Mouse (Mus musculus) liver, embryonic 14.5 days (tissue): ENCODE results near the gene Wwc2. TPM values are rescaled to one million over a fixed set of nuclear protein-coding genes. Genes with fewer than 3 reads are reported as not detected.

Source experiments
- ATAC-seq: fragments of 200-750 bp; cut with Nextera tagmentation; 2 replicates; pipeline ENCODE4 v1.8.0; 2017; ENCODE audit warnings: moderate number of reproducible peaks, mild to moderate bottlenecking, moderate library complexity; ENCODE audit not compliant: insufficient read depth
- DNase-seq, 3 experiments: peaks; one replicate each; pipeline ENCODE4 v3.0.0-alpha.2; 2012 to 2013; ENCODE audit warnings: low read depth in 3 of 3, low spot score in 3 of 3
- H3K27ac ChIP-seq: fragments of 300-500 bp; sonication (generic); 2 replicates; pipeline ENCODE4 v1.5.1; 2014; ENCODE audit warnings: moderate library complexity, mild to moderate bottlenecking, control low read depth, inconsistent platforms
- H3K27me3 ChIP-seq: fragments of 300-500 bp; sonication (generic); 2 replicates; pipeline ENCODE4 v1.6.1; 2014; ENCODE audit warnings: mild to moderate bottlenecking, low read length, moderate library complexity; ENCODE audit not compliant: control insufficient read depth, insufficient read depth
- H3K36me3 ChIP-seq: fragments of 300-500 bp; sonication (generic); replicated peaks from 2 replicates; pipeline ENCODE4 v1.6.1; 2014; ENCODE audit warnings: low read depth; ENCODE audit not compliant: control insufficient read depth, insufficient read depth
- H3K4me1 ChIP-seq, 2 experiments: fragments of 200-500 bp in 1 of 2; fragments of 300-500 bp in 1 of 2; sonication (generic) in 1 of 2; replicated peaks; 2 replicates each; pipeline ENCODE4 v1.6.1; 2012 to 2014; ENCODE audit warnings: antibody characterized with exemption in 1 of 2, inconsistent platforms in 1 of 2, low read length in 1 of 2; ENCODE audit not compliant: control insufficient read depth in 2 of 2, insufficient read depth in 2 of 2
- H3K4me2 ChIP-seq: fragments of 300-500 bp; sonication (generic); 2 replicates; pipeline ENCODE4 v1.6.1; 2014; ENCODE audit warnings: low read depth, mild to moderate bottlenecking, control low read depth, moderate library complexity
- H3K4me3 ChIP-seq, 2 experiments: fragments of 200-500 bp in 1 of 2; fragments of 300-500 bp in 1 of 2; sonication (generic) in 1 of 2; 2 replicates each; pipeline ENCODE4 v1.5.1; 2012 to 2014; ENCODE audit warnings: low read depth in 2 of 2, low read length in 2 of 2, mild to moderate bottlenecking in 2 of 2, control low read depth in 1 of 2, inconsistent platforms in 1 of 2, moderate library complexity in 1 of 2; ENCODE audit not compliant: insufficient read depth in 1 of 2
- H3K9ac ChIP-seq: fragments of 300-500 bp; sonication (generic); replicated peaks from 2 replicates; pipeline ENCODE4 v1.6.1; 2014; ENCODE audit warnings: mild to moderate bottlenecking, control low read depth, moderate library complexity
- H3K9me3 ChIP-seq: fragments of 300-500 bp; sonication (generic); 2 replicates; pipeline ENCODE4 v1.6.1; 2016; ENCODE audit warnings: low read length, mixed read lengths; ENCODE audit not compliant: control insufficient read depth
- CTCF ChIP-seq: IDR thresholded peaks from 2 replicates; pipeline ENCODE4 v1.5.1; 2016; ENCODE audit warnings: antibody characterized with exemption, low read depth, control low read depth
- EP300 ChIP-seq: IDR thresholded peaks from 2 replicates; pipeline ENCODE4 v1.6.1; 2016; ENCODE audit warnings: antibody characterized with exemption, low read depth
- WGBS: fragments of 180-500 bp; shearing (Covaris S2); extraction: QIAGEN DNeasy Blood & Tissue Kit; methylation state at CpG from one replicate; pipeline ENCODE4 v1.1.7; 2014; ENCODE audit not compliant: insufficient replicate concordance; 5-methylcytosine and 5-hydroxymethylcytosine counted together
- polyA plus RNA-seq, 2 experiments: library from polyadenylated mRNA; depleted of rRNA in 1 of 2; stranded (reverse) in 1 of 2; unstranded in 1 of 2; fragments of >200 nt; fragmentation: Nextera tagmentation in 1 of 2; extraction: Ambion mirVana in 1 of 2; gene quantifications; 2 replicates each; pipeline versions ENCODE4 v1.2.1 to v1.2.3; 2012 to 2014

Gene Wwc2
- polyA plus RNA-seq, 2 experiments = 0.90 to 1.0 TPM

GRCm38 (mm10) chr8:47779589-47779988, 211.1 kb downstream of the Wwc2 start:
- Histone ChIP-seq H3K4me3 (no peak overlapping the region), H3K27me3 (no peaks in the 10 kb centered on the region), H3K27ac (no peak overlapping the region), H3K36me3 (no peaks in the 10 kb centered on the region), H3K9ac (no peak overlapping the region), H3K9me3 (no peaks in the 10 kb centered on the region), H3K4me2 (no peak overlapping the region), H3K4me1 (no peaks in the 10 kb centered on the region)
- no peak for DNase-seq
- ATAC-seq = no peak
- TF ChIP-seq CTCF (no peak), EP300 (no peak)
- WGBS = 63% methylated on average over 6 of the region's 6 CpGs

- 67% methylated on average over 7 of the region's 7 CpGs for WGBS
- no peak for ATAC-seq
- no peak for TF ChIP-seq CTCF
- TF ChIP-seq EP300 = no peak
- H3K36me3 ChIP-seq = no peaks in the 10 kb centered on the region
- H3K4me3 ChIP-seq = no peak overlapping the region
- no peaks in the 10 kb centered on the region for H3K27me3 ChIP-seq
- H3K9ac ChIP-seq = no peak overlapping the region
- no peak overlapping the region for H3K4me2 ChIP-seq
- H3K9me3 ChIP-seq = no peaks in the 10 kb centered on the region
- no peak overlapping the region for H3K27ac ChIP-seq
- H3K4me1 ChIP-seq = no peaks in the 10 kb centered on the region
- no peak for DNase-seq
Observed at GRCm38 (mm10) chr8:47777415-47777814, 213.3 kb downstream of the Wwc2 start.

Other genes starting within 250 kb of the Wwc2 start
- not detected in 2 replicates for gene Cldn24, start 168.8 kb downstream of the Wwc2 start, polyA plus RNA-seq (2012; rRNA removed)
- not detected in 2 replicates for gene Cldn24, start 168.8 kb downstream of the Wwc2 start, polyA plus RNA-seq (2014; fragmentation: Nextera tagmentation; extraction: Ambion mirVana)
- gene Cldn22, start 166.4 kb downstream of the Wwc2 start, polyA plus RNA-seq (2012; rRNA removed) = not detected in 2 replicates
- not detected in 2 replicates for gene Cldn22, start 166.4 kb downstream of the Wwc2 start, polyA plus RNA-seq (2014; fragmentation: Nextera tagmentation; extraction: Ambion mirVana)
- 12.1 and 13.3 TPM in 2 replicates for gene Dctd, start 108.2 kb upstream of the Wwc2 start, polyA plus RNA-seq (2012; rRNA removed)
- 7.5 and 7.6 TPM in 2 replicates for gene Dctd, start 108.2 kb upstream of the Wwc2 start, polyA plus RNA-seq (2014; fragmentation: Nextera tagmentation; extraction: Ambion mirVana)